Mouse (Mus musculus): Measurements from ENCODE around the gene Tubb5.

Tubb5 gene

DNA sequence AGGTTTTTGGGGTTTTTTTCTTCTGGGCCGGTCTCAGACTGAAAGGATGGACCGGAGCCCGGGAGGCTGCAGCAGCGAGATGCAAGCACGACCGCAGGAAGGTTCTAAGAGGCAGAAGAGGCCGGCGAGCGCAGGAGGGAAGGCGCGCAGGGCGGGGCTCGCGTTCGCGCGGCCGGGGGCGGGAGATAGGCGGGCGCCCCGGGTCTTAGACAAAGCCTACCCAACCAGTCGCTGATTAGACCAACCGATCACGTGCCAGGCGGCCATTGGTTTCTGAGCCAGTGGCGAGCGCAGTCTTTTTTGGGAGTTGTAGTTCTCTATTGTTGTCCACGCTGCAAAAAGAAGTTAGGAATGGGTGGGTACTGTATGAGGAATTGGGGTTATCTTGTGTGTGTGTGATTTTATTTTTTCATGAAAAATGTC lies at the start of gene Tubb5:
TSS of gene Tubb5 (minus strand) at position 185 of the 423 bp plus-strand sequence.
- peak; percentile 87 for DNase-seq (ENCODE audit: low spot score)

DNA sequence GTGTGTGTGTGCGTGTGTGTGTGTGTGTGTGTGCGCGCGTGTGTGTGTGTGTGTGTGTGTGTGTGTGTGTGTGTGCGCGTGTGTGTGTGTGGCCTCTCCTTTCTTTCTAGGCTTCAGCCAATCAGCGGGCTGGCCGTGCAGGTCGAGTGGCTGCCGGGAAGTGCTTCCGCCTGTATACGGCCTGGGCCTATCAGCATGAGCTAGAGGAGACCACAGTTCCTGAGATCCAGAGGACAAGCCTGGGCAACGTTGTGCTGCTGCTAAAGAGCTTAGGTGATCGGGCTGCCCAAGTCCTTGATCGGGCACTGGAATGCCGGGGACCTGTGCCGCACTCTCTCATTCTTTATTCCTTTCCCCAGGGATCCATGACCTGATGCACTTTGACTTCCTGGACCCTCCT lies 49.6 kb upstream of the Tubb5 start:
- DNase-seq (ENCODE audit: low spot score) = no peak

DNA sequence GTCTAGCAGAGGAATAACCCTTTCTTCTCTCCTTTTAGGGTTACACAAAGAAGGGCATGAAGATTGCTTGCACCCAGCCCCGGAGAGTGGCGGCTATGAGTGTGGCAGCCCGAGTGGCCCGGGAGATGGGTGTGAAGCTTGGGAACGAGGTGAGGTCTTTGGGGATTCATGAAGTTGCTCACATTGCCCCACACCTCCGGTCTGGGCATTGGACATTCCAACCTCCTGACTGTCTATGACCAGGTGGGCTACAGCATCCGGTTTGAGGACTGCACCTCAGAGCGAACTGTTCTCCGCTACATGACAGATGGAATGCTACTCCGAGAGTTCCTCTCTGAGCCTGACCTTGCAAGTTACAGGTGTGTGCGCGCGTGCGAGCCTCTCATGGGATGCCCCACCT lies 45.7 kb upstream of the Tubb5 start:
- no peak for DNase-seq (ENCODE audit: low spot score)

DNA sequence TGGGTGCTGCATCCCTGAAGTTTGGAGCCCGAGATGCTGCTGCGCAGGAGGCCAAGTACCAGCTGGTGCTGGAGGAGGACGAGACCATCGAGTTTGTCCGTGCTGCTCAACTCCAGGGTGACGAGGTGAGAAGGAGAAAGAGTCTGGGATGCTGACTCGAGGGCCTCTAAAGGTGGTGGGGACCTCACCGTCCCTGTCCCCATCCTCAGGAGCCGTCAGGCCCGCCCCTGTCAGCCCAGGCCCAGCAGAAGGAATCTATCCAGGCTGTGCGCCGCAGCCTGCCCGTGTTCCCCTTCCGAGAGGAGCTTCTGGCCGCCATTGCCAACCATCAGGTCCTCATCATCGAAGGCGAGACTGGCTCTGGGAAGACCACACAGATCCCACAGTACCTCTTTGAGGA lies 44.8 kb upstream of the Tubb5 start:
- no peak for DNase-seq (ENCODE audit: low spot score)

DNA sequence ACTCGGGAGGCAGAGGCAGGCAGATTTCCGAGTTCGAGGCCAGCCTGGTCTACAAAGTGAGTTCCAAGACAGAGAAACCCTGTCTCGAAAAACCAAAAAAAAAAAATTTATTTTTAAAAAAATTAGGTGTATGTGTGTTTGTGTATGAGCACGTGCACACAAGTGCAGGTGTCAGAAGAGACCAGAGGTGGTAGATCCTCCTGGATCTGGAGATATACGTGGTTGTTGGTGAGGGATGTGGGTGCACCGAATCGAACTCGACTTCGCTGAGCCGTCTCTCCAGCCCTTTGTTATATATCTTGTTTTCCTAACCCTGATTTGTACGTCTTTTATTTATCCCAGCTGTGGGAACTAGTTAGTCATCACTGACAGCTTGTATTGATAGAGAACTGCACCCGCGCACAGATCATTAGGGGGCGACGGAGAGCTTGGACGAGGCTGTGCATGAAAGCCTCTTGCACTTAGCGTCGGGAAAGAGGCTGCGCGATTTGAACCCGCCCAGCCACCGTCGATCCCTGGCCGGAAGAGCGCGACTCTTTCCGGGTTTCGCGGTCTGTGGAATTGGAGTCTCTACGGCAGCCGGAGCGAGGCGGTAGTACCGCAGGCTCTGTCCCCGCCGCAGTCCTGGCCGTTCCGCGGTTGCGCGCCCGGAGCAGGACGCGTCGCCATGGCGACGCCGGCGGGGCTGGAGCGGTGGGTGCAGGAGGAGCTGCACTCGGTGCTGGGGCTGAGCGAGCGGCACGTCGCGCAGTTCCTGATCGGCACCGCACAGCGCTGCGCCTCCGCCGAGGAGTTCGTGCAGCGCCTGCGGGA lies 41.3 kb upstream of the Tubb5 start, which contains the start of gene Dhx16:
TSS of gene Dhx16 (plus strand) at position 575 of the 813 bp plus-strand sequence.
- DNase-seq (ENCODE audit: low spot score) = peak; percentile 82

DNA sequence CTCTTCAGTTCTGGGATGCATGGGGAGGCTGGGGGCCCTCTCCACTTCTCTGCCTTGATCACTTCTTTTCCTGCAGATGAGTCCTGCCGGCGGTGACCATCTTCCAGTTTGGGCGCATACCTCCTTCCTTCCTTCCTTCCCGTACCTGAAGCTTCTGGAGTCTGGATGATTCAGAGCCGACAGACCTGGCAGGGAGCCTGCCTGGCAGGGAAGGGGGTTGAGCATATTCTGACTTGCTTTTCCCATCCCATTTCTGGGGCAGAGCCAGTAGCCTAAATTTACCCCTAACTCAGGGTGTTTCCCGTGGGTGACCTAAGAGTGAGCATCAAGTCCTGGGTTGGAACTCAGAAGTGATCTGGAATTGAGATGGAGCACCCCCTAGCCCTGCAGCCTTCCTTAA lies 36.6 kb upstream of the Tubb5 start:
- DNase-seq (ENCODE audit: low spot score) = no peak

DNA sequence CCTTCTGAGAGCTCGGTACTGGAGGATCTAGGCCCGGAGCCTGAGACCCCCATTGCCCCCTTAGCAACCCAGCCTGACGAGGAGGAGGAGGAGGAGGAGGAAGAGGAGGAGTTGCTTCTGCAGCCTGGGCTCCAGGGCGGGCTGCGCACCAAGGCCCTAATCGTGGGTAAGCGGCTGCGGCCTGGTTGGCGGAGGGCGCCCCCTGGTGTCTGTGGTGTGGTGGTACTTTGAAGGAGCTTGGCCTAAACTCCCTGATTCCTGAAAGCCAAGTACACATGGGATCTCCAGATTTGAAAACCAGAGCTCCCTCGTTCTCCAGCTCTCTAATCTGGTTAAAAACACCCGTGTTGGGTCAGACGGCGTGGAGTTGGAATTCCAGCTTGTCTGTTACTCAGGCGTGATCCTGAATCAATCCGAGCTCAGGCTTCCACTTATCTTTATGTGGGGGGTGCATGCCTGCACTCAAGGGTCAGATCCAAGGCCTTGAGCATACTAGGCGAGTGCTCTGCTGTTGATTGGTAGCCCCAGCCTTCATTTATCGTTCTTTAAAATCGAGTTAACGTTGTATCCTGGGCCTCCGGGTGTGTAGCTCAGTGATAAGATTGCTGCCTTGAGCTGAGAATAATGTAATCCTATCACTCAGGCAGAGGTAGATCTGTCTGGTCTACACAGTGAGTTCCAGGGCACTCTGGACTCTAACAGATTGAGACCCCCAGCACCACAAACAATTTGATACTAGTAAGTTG lies 35.8 kb upstream of the Tubb5 start:
- DNase-seq (ENCODE audit: low spot score) = peak; percentile 77

DNA sequence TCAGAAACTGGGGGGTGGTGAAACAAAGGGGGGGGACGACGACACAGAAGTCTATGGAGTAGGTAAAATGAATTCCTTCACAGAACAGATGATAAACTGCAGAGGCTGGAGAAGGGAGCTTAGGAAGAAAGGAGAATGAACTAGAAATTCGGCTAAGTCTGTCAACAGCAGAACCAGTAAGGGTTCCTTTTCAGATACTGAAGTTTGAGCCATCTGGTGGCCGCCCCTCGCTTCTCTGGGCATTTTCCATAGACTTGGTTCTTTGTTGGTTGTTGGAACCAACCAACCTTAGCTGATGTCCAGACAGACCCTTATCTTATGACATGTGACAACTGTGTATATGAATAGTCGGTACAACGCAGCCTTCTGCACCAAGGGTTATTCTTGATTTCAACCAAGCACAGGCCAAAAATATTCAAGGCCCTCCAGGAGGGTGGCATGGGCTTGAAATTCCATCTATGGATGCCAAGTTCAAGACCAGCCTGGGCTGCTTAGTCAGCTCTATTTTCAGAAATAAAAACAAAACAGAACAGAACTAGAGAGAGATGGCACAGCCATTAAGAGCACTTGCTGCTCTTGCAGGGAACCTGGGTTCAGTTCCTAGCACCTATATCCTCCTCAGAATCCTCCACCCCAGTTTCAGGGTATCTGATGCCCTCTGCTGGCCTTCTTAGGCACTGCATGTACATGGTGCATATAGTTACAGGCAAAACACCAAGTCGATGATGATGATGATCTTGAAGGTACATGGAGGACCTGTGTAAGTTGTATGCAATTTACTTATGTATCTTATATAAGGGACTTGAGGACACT lies 33.0 kb upstream of the Tubb5 start:
- peak; percentile 29 for DNase-seq (ENCODE audit: low spot score)

DNA sequence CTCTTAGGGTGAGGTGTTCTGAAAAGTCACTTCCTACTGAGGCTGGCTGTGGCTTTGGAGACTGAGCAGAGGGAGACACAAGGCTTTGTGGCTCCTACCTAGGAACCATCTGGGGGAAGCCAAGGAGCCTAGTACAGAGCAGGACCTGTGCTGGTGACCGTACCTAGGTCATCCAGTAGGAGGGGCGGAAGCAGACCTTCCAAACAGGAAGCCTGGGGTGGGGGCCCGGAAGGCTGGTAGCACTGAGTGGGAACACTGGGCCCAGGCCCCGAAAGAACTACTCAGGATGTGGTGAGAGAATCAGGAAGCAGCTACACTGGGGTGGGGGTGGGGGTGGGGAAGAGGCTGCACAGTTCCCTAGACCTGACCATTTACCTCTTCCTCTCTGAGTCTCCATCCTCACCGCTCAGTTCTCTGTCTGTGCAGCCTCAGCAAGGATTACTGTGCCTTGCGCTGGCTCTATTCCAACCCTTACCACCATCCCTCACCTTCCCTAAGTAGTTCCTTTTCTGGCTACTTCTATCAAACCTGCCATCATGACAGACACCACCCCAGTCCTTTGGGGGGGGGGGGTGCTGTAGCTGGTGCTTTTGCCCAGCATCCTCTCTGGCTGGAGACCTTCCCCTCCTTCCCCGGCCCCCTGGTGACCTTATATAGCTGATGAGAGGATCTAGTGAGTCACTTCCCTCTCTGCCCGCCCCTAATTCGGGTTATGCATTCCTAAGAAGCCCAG lies 32.2 kb upstream of the Tubb5 start:
- peak; percentile 33 for DNase-seq (ENCODE audit: low spot score)

DNA sequence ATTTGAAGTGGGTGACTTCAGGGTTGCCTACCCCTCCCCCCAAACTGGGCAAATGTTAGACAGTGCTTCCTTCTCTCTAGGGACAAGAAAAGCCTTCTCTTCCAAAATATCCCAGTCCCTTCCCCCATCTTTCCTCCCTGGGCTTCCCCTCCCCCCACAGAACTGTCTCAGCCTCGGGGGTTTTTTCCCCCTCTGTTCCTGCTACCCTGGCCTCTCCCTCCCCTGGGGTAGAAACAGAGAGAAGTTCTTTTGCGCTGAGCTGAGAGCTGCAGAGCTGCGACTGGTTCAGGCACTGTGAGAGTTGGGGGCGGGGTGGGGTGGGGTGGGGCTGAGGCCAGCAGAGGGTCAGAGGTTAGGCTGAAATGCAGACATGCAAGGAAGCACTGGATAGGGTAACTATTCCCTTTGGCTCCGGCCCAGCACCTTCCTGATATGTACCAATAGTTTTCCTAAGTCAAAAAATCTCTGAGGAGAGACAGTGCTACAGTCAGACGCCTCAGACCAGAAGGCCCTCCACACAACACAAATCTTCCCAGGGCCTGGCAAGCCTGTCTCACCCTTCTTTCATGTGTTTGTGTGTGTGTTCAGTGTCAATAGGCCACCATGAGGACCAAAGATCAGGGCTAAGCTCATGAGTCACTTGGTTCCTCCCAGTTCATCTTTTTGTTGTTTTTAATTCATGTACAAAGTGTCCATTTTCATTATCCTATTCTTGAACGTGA lies 31.4 kb upstream of the Tubb5 start:
- no peak for DNase-seq (ENCODE audit: low spot score)

DNA sequence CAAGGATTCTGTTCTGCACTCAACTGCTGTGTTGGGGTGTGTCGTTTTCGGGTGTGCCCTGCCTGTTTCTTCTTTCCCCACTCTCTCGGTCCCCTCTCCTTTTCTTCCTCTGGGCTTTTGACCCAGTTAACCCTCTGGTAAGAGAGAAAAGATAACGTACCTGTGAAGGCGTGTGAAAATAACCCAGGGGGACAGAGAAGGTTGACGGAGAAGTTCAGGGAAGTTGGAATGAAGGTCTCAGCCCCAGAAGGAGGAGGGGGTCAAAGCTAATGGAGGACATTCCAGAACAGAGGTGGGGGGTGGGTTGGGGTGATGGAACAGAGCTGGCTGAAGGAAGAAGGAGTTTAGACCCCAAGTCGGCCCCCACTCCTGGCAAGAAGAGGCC lies 30.8 kb upstream of the Tubb5 start:
- DNase-seq (ENCODE audit: low spot score) = no peak

DNA sequence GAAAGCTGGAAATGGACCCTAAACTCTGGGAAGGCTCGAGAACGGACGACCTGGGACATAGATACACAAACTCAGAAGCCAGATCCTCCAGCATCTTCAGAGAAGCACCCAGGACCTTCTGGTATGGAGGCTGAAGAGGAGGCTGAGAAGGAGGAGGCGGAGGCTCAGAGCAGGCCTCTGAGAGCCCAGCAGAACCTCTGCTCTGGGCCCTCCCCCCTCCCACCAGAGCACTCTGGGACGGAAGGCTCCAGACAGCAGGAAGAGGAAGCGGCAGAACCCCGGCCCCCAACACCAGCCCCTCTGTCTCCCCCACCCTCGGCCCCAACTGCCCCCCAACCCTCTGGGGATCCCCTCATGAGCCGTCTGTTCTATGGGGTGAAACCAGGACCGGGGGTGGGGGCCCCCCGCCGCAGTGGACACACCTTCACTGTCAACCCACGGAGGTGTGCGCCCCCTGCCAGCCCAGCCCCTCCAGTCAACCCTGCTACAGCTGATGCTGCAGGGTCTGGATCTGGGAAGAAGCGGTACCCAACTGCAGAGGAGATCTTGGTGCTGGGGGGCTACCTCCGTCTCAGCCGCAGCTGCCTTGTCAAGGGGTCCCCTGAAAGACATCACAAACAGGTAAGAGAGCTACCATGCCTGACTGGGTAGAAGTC lies 30.2 kb upstream of the Tubb5 start:
- DNase-seq (ENCODE audit: low spot score) = no peak

DNA sequence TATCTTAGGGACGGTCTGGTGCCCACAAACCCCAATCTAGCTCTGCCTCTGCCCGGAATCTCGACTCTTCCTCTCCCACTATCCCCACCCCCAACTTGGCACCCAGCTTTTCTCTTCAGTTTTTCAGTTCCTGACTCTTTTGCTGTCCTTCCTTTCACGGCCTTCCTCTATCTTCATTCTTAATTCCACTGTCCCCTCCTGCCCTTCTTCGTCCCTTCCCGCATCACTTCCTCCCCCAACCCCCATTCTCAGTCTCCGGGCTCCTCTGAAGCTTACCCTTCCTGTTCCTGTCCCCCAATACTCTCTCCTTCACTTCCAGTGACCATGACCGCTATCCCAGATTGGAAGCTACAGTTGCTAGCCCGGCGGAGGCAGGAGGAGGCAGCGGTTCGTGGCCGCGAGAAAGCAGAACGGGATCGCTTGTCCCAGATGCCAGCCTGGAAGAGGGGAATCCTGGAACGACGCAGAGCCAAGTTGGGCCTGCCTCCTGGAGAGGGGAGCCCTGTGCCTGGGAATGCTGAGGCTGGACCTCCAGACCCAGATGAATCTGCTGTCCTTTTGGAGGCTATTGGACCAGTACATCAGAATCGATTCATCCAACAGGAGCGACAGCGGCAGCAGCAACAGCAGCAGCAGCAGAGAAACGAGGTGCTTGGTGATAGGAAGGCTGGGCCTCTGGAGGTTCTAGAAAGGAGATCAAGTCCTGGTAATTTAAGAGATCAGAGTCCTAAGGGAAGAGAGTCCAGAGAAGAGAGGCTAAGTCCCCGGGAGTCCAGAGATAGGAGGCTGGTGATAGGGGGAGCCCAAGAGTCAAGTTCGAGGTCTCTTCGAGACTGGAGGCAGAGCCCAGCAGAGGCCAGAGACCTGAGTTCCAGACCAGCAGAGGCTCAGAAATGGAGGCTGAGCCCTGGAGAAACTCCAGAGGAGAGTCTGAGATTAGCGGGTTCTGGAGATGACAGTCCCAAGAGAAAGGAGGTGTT lies 29.1 kb upstream of the Tubb5 start:
- DNase-seq (ENCODE audit: low spot score) = peak; percentile 26

DNA sequence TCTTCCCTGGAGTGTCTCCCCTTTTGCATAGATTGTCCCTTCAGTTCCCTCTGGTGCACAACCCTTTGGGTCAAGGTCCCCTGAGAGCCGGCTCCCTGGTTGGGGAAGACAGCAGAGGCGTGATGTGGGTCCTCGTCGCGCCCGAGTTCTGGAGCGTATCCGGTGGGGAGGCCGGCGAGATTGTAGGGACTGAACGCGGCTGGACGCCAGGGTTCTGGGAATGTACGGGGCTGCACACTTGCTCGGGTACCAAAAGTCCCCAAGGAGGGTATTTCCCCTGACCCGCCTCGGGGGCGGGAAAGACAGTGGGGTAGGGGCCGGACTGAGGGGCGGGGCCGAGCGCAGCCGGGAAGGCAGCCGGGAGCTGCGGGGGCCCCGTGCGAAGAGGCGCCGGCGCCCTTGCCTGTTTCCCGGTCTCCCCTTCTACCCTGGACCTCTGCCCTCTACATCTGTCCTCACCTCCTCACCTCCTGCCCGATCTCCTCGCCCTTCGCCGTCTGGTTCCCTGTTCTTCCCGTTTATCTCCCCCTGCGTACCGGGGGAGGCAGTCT lies 28.2 kb upstream of the Tubb5 start:
- no peak for DNase-seq (ENCODE audit: low spot score)

DNA sequence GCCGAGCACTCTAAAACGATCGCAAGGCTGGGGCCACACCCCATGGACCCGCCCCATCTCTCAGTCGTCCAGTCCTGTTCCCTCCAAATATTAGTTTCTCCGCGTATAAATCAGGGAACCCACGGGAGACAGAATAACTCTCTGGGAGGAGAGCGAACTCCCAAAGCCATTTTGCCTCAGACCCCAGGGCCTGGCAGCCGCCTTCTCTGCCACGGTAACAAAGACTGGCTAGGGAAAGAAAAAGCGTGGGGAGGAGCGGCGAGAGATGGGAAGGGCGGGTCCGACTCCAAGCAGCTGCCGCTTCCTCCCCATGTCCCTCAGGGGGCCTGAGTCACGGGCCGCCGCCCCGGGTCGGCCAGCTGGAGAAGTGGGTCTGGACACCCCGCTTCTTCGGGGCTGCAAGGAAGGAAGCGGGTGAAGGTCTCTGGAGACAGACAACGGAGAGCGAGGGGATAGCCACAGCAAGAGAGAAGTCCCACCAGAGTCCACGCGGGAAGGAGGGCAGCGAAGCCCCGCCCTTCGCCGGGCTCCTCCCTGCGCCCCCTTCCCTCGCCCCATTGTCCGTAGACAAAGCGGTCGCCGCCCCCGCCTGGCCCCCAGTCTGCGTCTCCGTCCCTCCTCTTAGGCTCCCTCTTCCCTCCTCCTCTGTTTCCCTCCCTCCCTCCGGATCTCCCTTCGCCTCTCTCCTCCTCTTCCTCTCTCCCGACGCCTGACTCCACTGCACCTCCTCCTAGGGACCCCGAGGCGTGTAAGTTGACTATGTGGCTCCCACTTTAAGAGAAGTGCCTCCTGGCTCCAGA lies 27.6 kb upstream of the Tubb5 start, which contains the start of gene Ppp1r18:
TSS of gene Ppp1r18 (plus strand) at position 113 of the 800 bp plus-strand sequence.
- DNase-seq (ENCODE audit: low spot score) = no peak

DNA sequence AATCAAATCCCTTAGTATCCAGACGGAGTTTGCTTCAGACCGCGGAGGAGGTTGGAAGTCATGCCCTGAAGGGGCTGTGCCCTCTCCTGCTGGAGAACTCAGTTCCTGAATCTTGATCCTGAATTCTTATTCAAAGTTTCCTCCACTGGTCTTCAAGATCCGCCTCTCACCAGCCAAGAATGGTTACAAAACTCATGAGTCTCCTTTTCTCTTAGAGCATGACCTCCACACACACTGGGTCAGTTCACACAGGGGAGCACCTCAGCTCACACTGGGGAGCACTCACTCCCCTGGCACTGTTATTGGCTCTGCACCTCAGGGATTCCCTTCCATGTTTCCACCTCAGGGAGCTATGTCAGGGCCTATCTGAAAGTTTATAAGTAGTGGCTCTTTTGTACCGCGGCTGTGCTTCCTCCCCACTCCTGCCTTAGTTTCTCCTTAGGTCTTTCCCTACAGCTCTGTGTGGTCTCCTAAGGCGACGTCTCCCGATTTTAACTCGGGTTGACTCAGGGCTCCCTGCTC lies 26.8 kb upstream of the Tubb5 start:
- no peak for DNase-seq (ENCODE audit: low spot score)

DNA sequence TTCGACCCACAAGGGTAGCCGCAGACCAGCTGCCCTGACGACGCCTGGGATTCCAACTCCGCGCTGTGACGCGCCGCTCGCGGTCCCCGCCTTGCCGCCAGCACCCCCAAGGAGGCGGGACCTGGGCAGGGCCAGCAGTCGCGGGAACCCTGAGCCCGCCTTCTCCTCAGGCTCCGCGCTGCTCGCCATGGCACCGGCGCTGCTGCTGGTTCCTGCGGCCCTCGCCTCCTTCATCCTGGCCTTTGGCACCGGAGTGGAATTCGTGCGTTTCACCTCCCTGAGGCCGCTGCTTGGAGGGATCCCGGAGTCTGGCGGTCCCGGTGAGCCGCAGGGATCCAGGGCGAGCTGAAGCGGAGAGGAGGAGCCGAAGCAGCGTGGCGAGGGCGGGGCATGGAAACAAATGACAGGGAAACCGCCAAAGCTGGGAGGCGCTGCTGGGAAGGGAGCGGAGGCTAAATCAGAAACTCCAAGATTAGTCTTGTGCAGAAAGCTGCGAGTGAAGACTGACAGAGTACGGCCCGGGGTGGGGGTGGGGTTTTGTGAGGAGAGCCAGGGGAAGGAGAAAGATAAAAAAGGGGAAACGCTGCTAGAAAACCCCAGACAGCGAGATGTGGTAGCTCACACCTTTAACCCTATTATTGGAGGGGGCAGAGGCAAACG lies 23.2 kb upstream of the Tubb5 start, which contains the start of gene Nrm:
TSS of gene Nrm (plus strand) at position 121 of the 660 bp plus-strand sequence.
- peak; percentile 88 for DNase-seq (ENCODE audit: low spot score)

Measured in spleen, adult 12 weeks (tissue).